Mouse (Mus musculus) gastrocnemius, postnatal 10 days (tissue): ENCODE measurements around the gene Tm4sf1. TPM values are rescaled to one million over a fixed set of nuclear protein-coding genes. Genes with fewer than 3 reads are reported as not detected.

Experiments used
- DNase-seq: peaks from one replicate; pipeline ENCODE4 v3.0.0; 2021; ENCODE audit warnings: mixed read lengths
- long read RNA-seq, 2 experiments: library from polyadenylated mRNA; stranded (forward); transcript quantifications; one replicate each; pipeline ENCODE4 v2.0.0; 2021
- total RNA-seq, 2 experiments: library from RNA; stranded (reverse); gene quantifications; 2 replicates each; pipeline ENCODE4 v1.2.3; 2021

The Tm4sf1 gene
- 10 to 100 TPM; 41.6 to 42.4 TPM for total RNA-seq
- long read RNA-seq, experiment 1, transcript Tm4sf1-202 (5 exons, 2,855 nt): major isoform, 20 of 21 reads
- long read RNA-seq, experiment 1, partial matches to known transcripts: 0 of 21 reads
- long read RNA-seq, experiment 1, other reads (novel, unspliced or antisense): 1 of 21 reads
- long read RNA-seq, experiment 2, transcript Tm4sf1-202 (5 exons, 2,855 nt): major isoform, 23 of 26 reads
- long read RNA-seq, experiment 2, partial matches to known transcripts: 1 of 26 reads
- long read RNA-seq, experiment 2, other reads (novel, unspliced or antisense): 2 of 26 reads

GRCm38 (mm10) chr3:57301921-57302539, at the start of gene Tm4sf1:
Gene Tm4sf1 (minus strand): TSS chr3:57301988.
- DNase-seq: no peak

GRCm38 (mm10) chr3:57344811-57345210, 43.0 kb upstream of the Tm4sf1 start:
- no peak for DNase-seq

DNA sequence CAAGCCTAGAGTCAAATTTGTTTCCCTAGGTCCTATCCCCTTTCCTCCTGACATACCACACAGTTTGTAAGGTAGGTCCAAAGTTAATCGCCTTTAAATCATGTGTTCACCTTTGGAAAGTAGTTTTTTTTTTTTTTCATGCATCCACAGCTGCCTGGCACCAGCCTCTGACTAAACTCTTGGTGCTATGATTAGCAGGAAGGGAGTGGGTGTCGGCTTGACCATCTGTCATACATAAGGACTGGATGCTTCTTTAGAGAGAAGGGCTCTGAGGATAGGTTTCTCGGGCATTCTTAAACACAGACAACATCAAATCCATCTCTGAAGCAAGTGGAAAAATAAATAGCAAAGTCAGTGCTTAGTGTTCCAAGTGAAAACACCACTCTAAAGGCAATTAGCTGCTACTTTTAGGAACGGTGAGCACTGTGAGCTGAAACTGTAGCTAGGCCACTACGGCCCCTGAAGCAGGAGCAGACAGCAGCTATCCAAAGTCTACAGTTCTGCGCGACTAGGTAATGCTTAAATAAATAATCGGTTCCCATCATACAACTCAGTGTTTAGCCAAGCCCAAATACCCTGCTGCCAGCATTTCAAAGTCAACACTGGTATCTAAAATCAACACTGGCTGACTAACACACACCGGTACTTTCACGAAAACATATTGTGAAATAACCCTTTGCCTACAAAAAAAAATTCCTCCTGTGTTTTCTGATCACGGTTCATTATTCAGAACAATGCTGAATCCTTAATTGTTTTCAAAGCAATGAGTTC, 42.2 kb upstream of the Tm4sf1 start:
- DNase-seq: no peak

- no peak for DNase-seq
These were observed 41.2 kb upstream of the Tm4sf1 start for GRCm38 (mm10) chr3:57342976-57343375.

DNA sequence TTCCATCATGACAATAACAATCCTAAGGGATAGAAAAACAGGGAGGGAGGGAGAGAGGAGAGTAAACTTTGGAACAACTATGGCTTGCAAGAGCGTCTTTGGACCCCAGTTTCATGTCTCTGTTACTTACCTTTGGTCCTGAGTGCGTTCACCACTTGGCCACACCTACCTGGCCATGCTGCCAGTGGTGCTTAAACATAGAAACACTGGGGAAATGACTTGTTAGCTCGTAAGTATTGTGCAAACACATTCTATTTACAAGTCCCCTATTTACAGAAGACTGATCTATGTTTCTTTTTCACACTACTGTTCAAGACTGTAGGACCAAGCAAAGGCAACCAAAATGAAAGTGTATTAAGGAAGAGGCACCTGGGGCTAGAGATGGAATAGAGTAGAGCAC, 39.5 kb upstream of the Tm4sf1 start:
- no peak for DNase-seq

- DNase-seq: no peak
These were observed 33.5 kb upstream of the Tm4sf1 start for GRCm38 (mm10) chr3:57335080-57335815.

DNA sequence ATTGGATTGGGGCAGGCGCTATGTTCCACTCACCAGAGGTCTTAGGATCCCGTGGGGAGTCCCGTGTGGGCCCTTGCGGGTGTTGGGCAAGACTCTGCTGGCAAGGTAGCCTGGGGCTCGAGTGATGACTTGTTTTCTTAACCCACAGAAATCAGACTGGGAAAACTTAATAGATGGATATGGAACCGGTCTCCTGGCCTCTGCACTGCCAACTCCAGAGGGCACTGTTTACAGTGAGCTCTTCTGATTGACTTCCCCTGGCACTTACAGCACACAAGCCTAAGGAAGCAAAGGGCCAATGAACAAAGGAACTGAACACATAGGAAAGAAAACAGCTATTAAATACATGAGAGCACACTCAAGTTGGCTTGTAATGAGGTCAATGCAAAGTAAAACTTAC, 26.2 kb upstream of the Tm4sf1 start:
- no peak for DNase-seq

DNA sequence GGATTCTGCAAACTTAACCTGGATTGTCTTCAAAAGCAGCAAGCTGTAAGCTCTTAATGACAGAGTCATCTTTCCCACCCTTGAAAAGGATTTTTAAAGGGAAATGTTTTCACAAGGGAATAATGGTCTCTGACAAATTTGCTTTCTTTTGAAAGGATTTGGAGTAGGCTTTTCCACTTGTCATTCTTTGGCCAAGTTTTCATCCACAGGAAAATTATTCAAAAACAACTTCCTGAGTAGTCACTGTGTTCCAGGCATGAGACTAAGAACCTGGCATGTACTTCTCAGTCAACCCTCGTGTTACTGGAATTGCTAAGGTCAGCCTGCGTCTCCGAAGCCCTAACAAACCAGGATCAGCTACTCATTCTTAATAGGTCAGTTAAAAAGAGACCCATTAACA, 5.3 kb upstream of the Tm4sf1 start:
- no peak for DNase-seq

DNA sequence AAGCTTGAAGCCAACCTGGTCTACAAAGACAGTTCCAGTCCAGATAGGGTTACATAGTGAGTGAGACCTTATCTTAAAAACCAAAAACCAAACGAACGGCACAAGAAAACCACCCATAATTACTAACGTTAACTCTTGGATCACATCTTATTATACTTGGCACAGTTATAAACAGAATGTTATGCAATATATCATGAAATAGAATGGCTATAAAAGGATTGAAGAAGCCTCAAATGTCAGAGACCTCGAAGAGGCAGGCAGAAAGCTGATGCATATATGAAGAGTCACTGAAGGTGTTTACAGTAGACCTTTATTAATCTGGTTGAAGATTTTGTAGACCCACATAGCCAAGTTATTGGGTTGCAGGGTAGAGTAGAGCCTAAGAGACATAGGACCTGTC, 3.8 kb upstream of the Tm4sf1 start:
- no peak for DNase-seq

- DNase-seq: no peak
These were observed 2.7 kb upstream of the Tm4sf1 start for GRCm38 (mm10) chr3:57304484-57304883.

- DNase-seq: no peak
These were observed 2.3 kb upstream of the Tm4sf1 start for GRCm38 (mm10) chr3:57304050-57304449.

GRCm38 (mm10) chr3:57303486-57303885, 1.7 kb upstream of the Tm4sf1 start:
- no peak for DNase-seq

GRCm38 (mm10) chr3:57302886-57303285, 1.1 kb upstream of the Tm4sf1 start:
- no peak for DNase-seq

DNA sequence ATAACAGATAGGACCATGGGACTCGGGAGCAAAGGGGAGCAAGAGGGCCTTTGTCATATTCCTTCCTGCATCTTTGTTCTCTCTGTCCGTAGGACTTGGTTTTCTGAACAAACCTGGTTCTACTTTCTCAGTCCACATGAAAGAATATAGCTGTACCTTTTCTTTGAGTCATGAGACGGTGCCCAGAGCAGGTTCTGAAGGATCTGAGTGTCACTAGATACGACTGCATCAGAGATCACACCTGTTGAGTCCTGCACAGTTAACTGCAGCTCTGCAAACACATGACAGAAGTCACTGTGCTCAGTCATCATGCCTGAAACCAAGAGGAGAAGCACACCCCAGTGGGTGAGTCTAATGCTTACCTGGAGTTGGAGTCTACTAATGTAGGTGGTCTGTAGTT, 422 bp downstream of the Tm4sf1 start:
- no peak for DNase-seq

DNA sequence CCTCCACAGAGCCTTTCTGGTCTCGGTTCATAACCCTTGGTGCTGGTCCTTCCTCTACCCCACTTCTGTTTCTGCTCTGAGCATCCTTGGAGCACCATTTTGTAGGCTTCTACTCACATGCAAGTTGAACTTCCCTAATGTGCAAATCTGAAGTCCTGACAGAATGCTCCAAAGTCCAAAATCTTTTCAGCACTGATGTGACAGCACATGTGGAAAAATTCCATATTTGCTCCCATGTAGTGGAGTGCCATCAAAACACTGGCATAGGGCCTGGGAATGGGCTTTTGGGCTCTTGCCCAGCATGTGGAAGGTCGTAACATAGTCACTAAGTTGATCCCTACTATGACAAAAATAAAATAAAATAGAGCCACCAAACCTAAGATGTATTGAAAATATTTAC, 3.8 kb downstream of the Tm4sf1 start:
- DNase-seq: no peak

GRCm38 (mm10) chr3:57296574-57296973, 5.2 kb downstream of the Tm4sf1 start:
- DNase-seq: no peak

DNA sequence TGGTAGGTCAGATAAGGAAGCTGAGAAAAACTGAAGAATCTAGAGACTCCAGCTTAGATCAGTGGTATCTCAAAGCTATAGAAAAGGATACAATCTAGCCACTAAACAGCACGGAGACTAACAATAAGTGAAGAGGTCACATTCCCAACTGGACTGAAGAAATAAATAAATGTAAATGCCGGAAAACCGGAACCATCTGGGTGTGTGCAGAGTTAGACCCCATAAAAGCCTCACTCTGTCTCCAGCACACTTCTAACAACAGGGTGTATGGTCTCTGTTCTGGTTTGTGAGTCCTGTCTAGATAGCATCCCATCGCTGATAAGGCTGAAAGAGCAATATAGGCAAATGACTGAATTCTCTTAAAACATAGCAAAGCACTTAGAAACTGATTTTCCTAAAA, 6.2 kb downstream of the Tm4sf1 start:
- no peak for DNase-seq

GRCm38 (mm10) chr3:57294742-57295525, 6.9 kb downstream of the Tm4sf1 start:
- peak; percentile 26 for DNase-seq

GRCm38 (mm10) chr3:57293925-57294324, 7.9 kb downstream of the Tm4sf1 start:
- DNase-seq: no peak

DNA sequence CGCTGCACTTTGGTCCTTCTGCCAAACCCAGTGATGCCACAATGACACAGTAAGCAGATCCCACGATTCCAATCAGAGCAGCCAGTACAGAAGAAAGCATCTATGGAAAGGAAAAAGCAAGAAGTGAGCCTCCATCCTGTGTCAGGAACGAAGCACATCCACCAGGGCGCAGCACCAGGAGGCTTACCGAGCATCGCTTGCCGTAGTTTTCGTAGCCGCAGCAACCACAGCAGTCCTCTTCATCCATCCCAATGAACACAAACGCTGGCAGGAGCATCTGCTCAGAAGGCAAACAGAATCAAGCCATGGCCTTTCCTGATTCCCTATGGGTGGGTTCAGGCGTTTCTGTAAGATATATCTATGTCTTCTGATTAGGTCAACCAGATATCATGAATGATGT, 9.0 kb downstream of the Tm4sf1 start:
- peak; percentile 6 for DNase-seq

DNA sequence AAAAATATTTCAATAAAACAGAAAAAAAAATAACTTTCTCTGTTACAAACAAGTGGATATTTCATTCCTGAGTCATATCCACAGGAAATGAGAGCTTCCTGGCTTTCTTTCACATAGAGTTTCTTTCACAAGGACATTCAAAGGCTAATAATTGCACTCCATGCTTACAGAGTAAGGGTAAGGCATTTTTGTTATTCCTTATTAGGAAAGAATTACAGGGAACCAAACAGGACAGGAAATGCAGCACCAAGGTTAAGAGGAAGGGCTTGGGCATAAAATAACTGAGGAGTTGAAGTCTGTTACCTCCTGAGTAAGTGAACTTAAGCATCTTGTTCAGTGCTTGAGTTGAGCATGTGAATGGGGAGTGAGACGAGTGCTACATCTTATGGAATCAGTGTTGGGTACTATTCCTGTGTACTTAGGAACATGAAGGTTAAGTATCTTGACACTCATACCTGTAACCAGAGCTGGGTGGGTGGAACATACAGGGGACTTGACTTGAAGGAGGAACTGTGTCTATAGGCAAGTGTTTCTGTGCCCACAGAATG, 12.8 kb downstream of the Tm4sf1 start:
- no peak for DNase-seq
